Mouse (Mus musculus): Measurements from ENCODE around the gene Mta3. TPM values are rescaled to one million over a fixed set of nuclear protein-coding genes. Genes with fewer than 3 reads are reported as not detected.

Mta3 gene
- polyA plus RNA-seq, 1 experiment from 2014 or later: 44.5 TPM

- H3K9me3 ChIP-seq (replicated peaks; ENCODE audit: control insufficient read depth, low read length): no peaks in the 10 kb centered on the region
- WGBS: 80% methylated on average over 6 of the region's 6 CpGs
- H3K4me1 ChIP-seq (ENCODE audit: control insufficient read depth, insufficient read depth, low read length): no peaks in the 10 kb centered on the region
- H3K36me3 ChIP-seq (replicated peaks; ENCODE audit: control insufficient read depth, insufficient read depth, low read depth, low read length): no peaks in the 10 kb centered on the region
- H3K27ac ChIP-seq (replicated peaks; ENCODE audit: low read depth, low read length): no peak overlapping the region
- ATAC-seq (replicated peaks; ENCODE audit: insufficient number of reproducible peaks, low FRiP score, low TSS enrichment, low read depth) (no peak), DNase-seq (ENCODE audit: low spot score) (no peak)
- no peaks in the 10 kb centered on the region for H3K27me3 ChIP-seq (ENCODE audit: control insufficient read depth, insufficient read depth, low read length)
- H3K4me3 ChIP-seq (ENCODE audit: low read depth, low read length): no peak overlapping the region
- no peak overlapping the region for H3K4me2 ChIP-seq (ENCODE audit: low read depth, low read length)
- no peak overlapping the region for H3K9ac ChIP-seq (replicated peaks; ENCODE audit: low read length)
These were observed 64.4 kb downstream of the Mta3 start for GRCm38 (mm10) chr17:83770371-83770770.

GRCm38 (mm10) chr17:83770931-83771330 lies 65.0 kb downstream of the Mta3 start:
- H3K4me1 ChIP-seq (ENCODE audit: control insufficient read depth, insufficient read depth, low read length): no peaks in the 10 kb centered on the region
- no peak overlapping the region for H3K9ac ChIP-seq (replicated peaks; ENCODE audit: low read length)
- no peaks in the 10 kb centered on the region for H3K9me3 ChIP-seq (replicated peaks; ENCODE audit: control insufficient read depth, low read length)
- no peak overlapping the region for H3K4me3 ChIP-seq (ENCODE audit: low read depth, low read length)
- ATAC-seq (replicated peaks; ENCODE audit: insufficient number of reproducible peaks, low FRiP score, low TSS enrichment, low read depth) (no peak), DNase-seq (ENCODE audit: low spot score) (no peak)
- H3K36me3 ChIP-seq (replicated peaks; ENCODE audit: control insufficient read depth, insufficient read depth, low read depth, low read length): no peaks in the 10 kb centered on the region
- no peak overlapping the region for H3K27ac ChIP-seq (replicated peaks; ENCODE audit: low read depth, low read length)
- no peaks in the 10 kb centered on the region for H3K27me3 ChIP-seq (ENCODE audit: control insufficient read depth, insufficient read depth, low read length)
- no peak overlapping the region for H3K4me2 ChIP-seq (ENCODE audit: low read depth, low read length)
- 92% methylated on average over 7 of the region's 7 CpGs for WGBS

- Histone ChIP-seq H3K27me3 (ENCODE audit: control insufficient read depth, insufficient read depth, low read length) (no peaks in the 10 kb centered on the region), H3K4me3 (ENCODE audit: low read depth, low read length) (no peak overlapping the region), H3K9ac (replicated peaks; ENCODE audit: low read length) (no peak overlapping the region), H3K4me2 (ENCODE audit: low read depth, low read length) (no peak overlapping the region), H3K27ac (replicated peaks; ENCODE audit: low read depth, low read length) (no peak overlapping the region), H3K36me3 (replicated peaks; ENCODE audit: control insufficient read depth, insufficient read depth, low read depth, low read length) (no peaks in the 10 kb centered on the region), H3K9me3 (replicated peaks; ENCODE audit: control insufficient read depth, low read length) (no peaks in the 10 kb centered on the region), H3K4me1 (ENCODE audit: control insufficient read depth, insufficient read depth, low read length) (no peaks in the 10 kb centered on the region)
- WGBS: 95% methylated on average over 9 of the region's 9 CpGs
- no peak for DNase-seq (ENCODE audit: low spot score)
- no peak for ATAC-seq (replicated peaks; ENCODE audit: insufficient number of reproducible peaks, low FRiP score, low TSS enrichment, low read depth)
These were observed 66.1 kb downstream of the Mta3 start for GRCm38 (mm10) chr17:83772110-83772509.

GRCm38 (mm10) chr17:83772711-83773110 lies 66.7 kb downstream of the Mta3 start:
- Histone ChIP-seq H3K9me3 (replicated peaks; ENCODE audit: control insufficient read depth, low read length) (no peaks in the 10 kb centered on the region), H3K4me2 (ENCODE audit: low read depth, low read length) (no peak overlapping the region), H3K27ac (replicated peaks; ENCODE audit: low read depth, low read length) (no peak overlapping the region), H3K27me3 (ENCODE audit: control insufficient read depth, insufficient read depth, low read length) (no peaks in the 10 kb centered on the region), H3K4me1 (ENCODE audit: control insufficient read depth, insufficient read depth, low read length) (no peaks in the 10 kb centered on the region), H3K9ac (replicated peaks; ENCODE audit: low read length) (no peak overlapping the region), H3K36me3 (replicated peaks; ENCODE audit: control insufficient read depth, insufficient read depth, low read depth, low read length) (no peaks in the 10 kb centered on the region), H3K4me3 (ENCODE audit: low read depth, low read length) (no peak overlapping the region)
- ATAC-seq (replicated peaks; ENCODE audit: insufficient number of reproducible peaks, low FRiP score, low TSS enrichment, low read depth) (peak; percentile 53), DNase-seq (ENCODE audit: low spot score) (peak; percentile 51)
- WGBS: 65% methylated on average over 8 of the region's 8 CpGs

GRCm38 (mm10) chr17:83776965-83777364 lies 71.0 kb downstream of the Mta3 start:
- H3K9me3 ChIP-seq (replicated peaks; ENCODE audit: control insufficient read depth, low read length): no peaks in the 10 kb centered on the region
- no peaks in the 10 kb centered on the region for H3K27me3 ChIP-seq (ENCODE audit: control insufficient read depth, insufficient read depth, low read length)
- no peak for DNase-seq (ENCODE audit: low spot score)
- ATAC-seq (replicated peaks; ENCODE audit: insufficient number of reproducible peaks, low FRiP score, low TSS enrichment, low read depth): no peak
- no peaks in the 10 kb centered on the region for H3K36me3 ChIP-seq (replicated peaks; ENCODE audit: control insufficient read depth, insufficient read depth, low read depth, low read length)
- H3K4me3 ChIP-seq (ENCODE audit: low read depth, low read length): no peak overlapping the region
- 97% methylated on average over 7 of the region's 7 CpGs for WGBS
- no peaks in the 10 kb centered on the region for H3K4me1 ChIP-seq (ENCODE audit: control insufficient read depth, insufficient read depth, low read length)
- no peak overlapping the region for H3K27ac ChIP-seq (replicated peaks; ENCODE audit: low read depth, low read length)
- no peak overlapping the region for H3K4me2 ChIP-seq (ENCODE audit: low read depth, low read length)
- H3K9ac ChIP-seq (replicated peaks; ENCODE audit: low read length): no peak overlapping the region

GRCm38 (mm10) chr17:83777462-83778051 lies 71.6 kb downstream of the Mta3 start:
- H3K4me3 ChIP-seq (ENCODE audit: low read depth, low read length): no peak overlapping the region
- no peak for DNase-seq (ENCODE audit: low spot score)
- no peak overlapping the region for H3K27ac ChIP-seq (replicated peaks; ENCODE audit: low read depth, low read length)
- no peaks in the 10 kb centered on the region for H3K27me3 ChIP-seq (ENCODE audit: control insufficient read depth, insufficient read depth, low read length)
- H3K9ac ChIP-seq (replicated peaks; ENCODE audit: low read length): no peak overlapping the region
- H3K4me2 ChIP-seq (ENCODE audit: low read depth, low read length): no peak overlapping the region
- no peaks in the 10 kb centered on the region for H3K9me3 ChIP-seq (replicated peaks; ENCODE audit: control insufficient read depth, low read length)
- no peaks in the 10 kb centered on the region for H3K36me3 ChIP-seq (replicated peaks; ENCODE audit: control insufficient read depth, insufficient read depth, low read depth, low read length)
- 86% methylated on average over 9 of the region's 9 CpGs for WGBS
- no peak for ATAC-seq (replicated peaks; ENCODE audit: insufficient number of reproducible peaks, low FRiP score, low TSS enrichment, low read depth)
- H3K4me1 ChIP-seq (ENCODE audit: control insufficient read depth, insufficient read depth, low read length): no peaks in the 10 kb centered on the region

- Histone ChIP-seq H3K4me3 (ENCODE audit: low read depth, low read length) (no peak overlapping the region), H3K9me3 (replicated peaks; ENCODE audit: control insufficient read depth, low read length) (no peaks in the 10 kb centered on the region), H3K27me3 (ENCODE audit: control insufficient read depth, insufficient read depth, low read length) (no peaks in the 10 kb centered on the region), H3K4me1 (ENCODE audit: control insufficient read depth, insufficient read depth, low read length) (no peaks in the 10 kb centered on the region), H3K4me2 (ENCODE audit: low read depth, low read length) (no peak overlapping the region), H3K9ac (replicated peaks; ENCODE audit: low read length) (no peak overlapping the region), H3K27ac (replicated peaks; ENCODE audit: low read depth, low read length) (no peak overlapping the region), H3K36me3 (replicated peaks; ENCODE audit: control insufficient read depth, insufficient read depth, low read depth, low read length) (no peaks in the 10 kb centered on the region)
- 90% methylated on average over 5 of the region's 5 CpGs for WGBS
- DNase-seq (ENCODE audit: low spot score) (no peak), ATAC-seq (replicated peaks; ENCODE audit: insufficient number of reproducible peaks, low FRiP score, low TSS enrichment, low read depth) (no peak)
These were observed 74.3 kb downstream of the Mta3 start for GRCm38 (mm10) chr17:83780228-83780627.

- ATAC-seq (replicated peaks; ENCODE audit: insufficient number of reproducible peaks, low FRiP score, low TSS enrichment, low read depth) (no peak), DNase-seq (ENCODE audit: low spot score) (peak; percentile 83)
These were observed 76.8 kb downstream of the Mta3 start for GRCm38 (mm10) chr17:83782740-83783139.

More at GRCm38 (mm10) chr17:83782740-83783139, 76.8 kb downstream of the Mta3 start:
- 46% methylated on average over 5 of the region's 5 CpGs for WGBS
- Histone ChIP-seq H3K27ac (replicated peaks; ENCODE audit: low read depth, low read length) (no peak overlapping the region), H3K9me3 (replicated peaks; ENCODE audit: control insufficient read depth, low read length) (no peaks in the 10 kb centered on the region), H3K4me2 (ENCODE audit: low read depth, low read length) (no peak overlapping the region), H3K27me3 (ENCODE audit: control insufficient read depth, insufficient read depth, low read length) (no peaks in the 10 kb centered on the region), H3K4me3 (ENCODE audit: low read depth, low read length) (no peak overlapping the region), H3K4me1 (ENCODE audit: control insufficient read depth, insufficient read depth, low read length) (no peaks in the 10 kb centered on the region), H3K36me3 (replicated peaks; ENCODE audit: control insufficient read depth, insufficient read depth, low read depth, low read length) (no peaks in the 10 kb centered on the region), H3K9ac (replicated peaks; ENCODE audit: low read length) (no peak overlapping the region)

Data from embryonic facial prominence, embryonic 11.5 days (tissue).